Mouse (Mus musculus): ENCODE data around the gene Prr32. TPM values are rescaled to one million over a fixed set of nuclear protein-coding genes. Genes with fewer than 3 reads are reported as not detected.

The Prr32 gene
- not detected in 2 replicates for polyA plus RNA-seq (2014; fragmentation: Nextera tagmentation; extraction: Ambion mirVana)

GRCm38 (mm10) chrX:45090604-45091003, at the start of gene Prr32:
TSS of gene Prr32 (plus strand) at chrX:45090904.
- 52% methylated on average over 1 of the region's 1 CpGs for WGBS
- no peak for DNase-seq (ENCODE audit: low spot score)
- Histone ChIP-seq H3K4me1 (replicated peaks; ENCODE audit: control insufficient read depth, insufficient read depth, low read length) (no peaks in the 10 kb centered on the region), H3K27me3 (replicated peaks; ENCODE audit: control insufficient read depth, insufficient read depth, low read length) (no peaks in the 10 kb centered on the region), H3K4me2 (ENCODE audit: low read length) (no peak within 1 kb of the TSS), H3K9me3 (ENCODE audit: control insufficient read depth, low read length) (no peaks in the 10 kb centered on the region), H3K36me3 (ENCODE audit: control insufficient read depth, insufficient read depth, low read length) (no peaks in the 10 kb centered on the region), H3K4me3 (ENCODE audit: low read depth, low read length) (no peak within 1 kb of the TSS), H3K27ac (ENCODE audit: low read depth) (no peak within 1 kb of the TSS), H3K9ac (ENCODE audit: low read length) (no peak within 1 kb of the TSS)
- ATAC-seq (replicated peaks; ENCODE audit: low FRiP score, low TSS enrichment, low read depth), result no peak
